Mouse (Mus musculus) Patski (cell line): ENCODE measurements around the gene Arfgef3. TPM values are rescaled to one million over a fixed set of nuclear protein-coding genes. Genes with fewer than 3 reads are reported as not detected.

Experiments
- ATAC-seq: fragments of 100-300 bp; one replicate; pipeline ENCODE4 v1.8.0; 2021
- CTCF ChIA-PET: fragments of 350-600 bp; sonication (Branson Sonifier 250); formaldehyde crosslinking; loops from one replicate; lab custom pipeline; 2022; ENCODE audit warnings: inconsistent platforms; lab: Charles Lee
- POLR2A ChIA-PET: fragments of 350-600 bp; sonication (Branson Sonifier 250); formaldehyde crosslinking; loops from one replicate; lab custom pipeline; 2022; ENCODE audit warnings: antibody characterized with exemption, inconsistent platforms; lab: Charles Lee
- DNase-seq: peaks from one replicate; pipeline ENCODE4 v3.0.0-alpha.2; 2011; ENCODE audit warnings: low read depth, low spot score
- H3K27me3 ChIP-seq: fragments of 371-371 bp; one replicate; pipeline ENCODE4 v1.5.1; 2021
- CTCF ChIP-seq: fragments of 100-300 bp; IDR thresholded peaks from one replicate; pipeline ENCODE4 v1.5.1; 2021
- in situ Hi-C: fragments of 300-500 bp; cut with MboI; formaldehyde crosslinking; loops from 3 replicates; pipeline ENCODE4 v1.11.1; 2018; ENCODE audit warnings: low pct_unique_long_range_greater_than_20kb, mixed read lengths
- polyA plus RNA-seq: library from polyadenylated mRNA; unstranded; gene quantifications from one replicate; pipeline ENCODE4 v1.2.3, GENCODE M21; 2021

Arfgef3 gene
- polyA plus RNA-seq, 1 experiment from 2014 or later = 7.0 TPM

GRCm38 (mm10) chr10:18545309-18545708 lies 198.4 kb downstream of the Arfgef3 start:
- in situ Hi-C loops = no loop called here
- no peaks in the 10 kb centered on the region for H3K27me3 ChIP-seq
- CTCF ChIA-PET = no interaction called here
- TF ChIP-seq CTCF = no peak
- DNase-seq (no peak), ATAC-seq (no peak)
- POLR2A ChIA-PET = interaction anchor here (0.6 kb wide), 1 partner anchor 158 kb away, joined by 3 read pairs; no protein-coding TSS in a partner anchor

- ChIA-PET CTCF (no interaction called here), POLR2A (interaction anchor here (1.3 kb wide), 1 partner anchor 81 kb away, joined by 3 read pairs; no protein-coding TSS in a partner anchor)
- in situ Hi-C loops = loop anchor here (10.0 kb wide), 1 partner anchor 222 kb away; the partner anchor contains the start of gene Nhsl1
- no peak for ATAC-seq
- no peak for TF ChIP-seq CTCF
- DNase-seq = no peak
- H3K27me3 ChIP-seq = no peaks in the 10 kb centered on the region
These were observed 206.9 kb downstream of the Arfgef3 start for GRCm38 (mm10) chr10:18536889-18537288.

DNA sequence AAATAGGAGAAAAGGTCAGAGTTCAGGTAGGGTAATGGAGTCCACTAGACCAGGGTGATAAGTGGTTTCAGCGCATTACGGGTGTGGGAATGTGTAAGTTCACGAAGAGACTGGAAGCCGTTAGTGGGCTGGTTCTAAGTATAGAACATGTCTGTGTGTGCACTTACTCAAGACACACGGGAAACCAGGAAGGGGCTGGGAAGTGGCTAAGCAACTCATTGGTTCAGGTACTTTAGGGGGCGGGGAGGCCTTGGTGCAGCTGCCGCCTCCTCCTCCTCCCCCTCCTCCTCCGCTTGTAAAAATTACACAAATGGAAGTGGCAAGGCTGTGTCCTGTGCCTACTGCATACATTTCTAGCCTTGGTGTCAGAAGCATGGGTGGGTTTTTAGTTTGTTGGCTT lies 211.5 kb downstream of the Arfgef3 start:
- TF ChIP-seq CTCF = no peak
- H3K27me3 ChIP-seq = no peaks in the 10 kb centered on the region
- DNase-seq (no peak), ATAC-seq (no peak)
- ChIA-PET CTCF (no interaction called here), POLR2A (no interaction called here)
- in situ Hi-C loops = loop anchor here (10.0 kb wide), 1 partner anchor 217 kb away; the partner anchor contains the start of gene Nhsl1

Other genes with a start within 250 kb of the Arfgef3 start
- 11.0 TPM for gene Hebp2, start 197.9 kb downstream of the Arfgef3 start, polyA plus RNA-seq
- not detected for gene Gm4922, start 42.8 kb upstream of the Arfgef3 start, polyA plus RNA-seq
- gene Perp, start 101.1 kb upstream of the Arfgef3 start, polyA plus RNA-seq = 108 TPM